Mouse (Mus musculus): Measurements from ENCODE around the gene Fbxo40. TPM values are rescaled to one million over a fixed set of nuclear protein-coding genes. Genes with fewer than 3 reads are reported as not detected.

Fbxo40 gene
- polyA plus RNA-seq, 1 experiment from 2014 or later, result not detected

DNA sequence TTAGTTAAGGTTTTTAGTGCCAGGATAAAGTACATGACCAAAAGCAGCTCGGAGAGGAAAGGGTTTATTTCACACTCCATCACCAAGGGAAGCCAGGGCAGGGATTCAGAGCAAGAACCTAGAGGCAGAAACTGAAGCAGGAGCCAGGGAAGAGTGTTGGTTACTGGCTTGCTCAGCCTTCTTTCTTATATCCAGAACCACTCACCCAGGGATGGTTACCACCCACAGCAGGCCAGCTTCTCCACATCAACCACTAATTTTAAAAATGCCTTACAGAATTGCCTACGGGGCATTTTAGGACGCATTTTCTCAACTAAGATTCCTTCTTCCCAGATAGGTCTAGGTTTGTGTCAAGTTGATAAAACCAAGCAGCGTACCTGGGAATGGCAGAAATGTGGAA is 26.9 kb downstream of the Fbxo40 start:
- H3K9me3 ChIP-seq (ENCODE audit: control insufficient read depth, low read length), result no peaks in the 10 kb centered on the region
- no peaks in the 10 kb centered on the region for H3K4me1 ChIP-seq (replicated peaks; ENCODE audit: control insufficient read depth, insufficient read depth, low read length)
- 80% methylated on average over 4 of the region's 4 CpGs for WGBS
- no peak for ATAC-seq (replicated peaks; ENCODE audit: low FRiP score, low TSS enrichment, low read depth)
- no peaks in the 10 kb centered on the region for H3K27me3 ChIP-seq (replicated peaks; ENCODE audit: control insufficient read depth, insufficient read depth, low read length)
- H3K4me2 ChIP-seq (ENCODE audit: low read length), result no peak overlapping the region
- no peak for DNase-seq (ENCODE audit: low spot score)
- no peaks in the 10 kb centered on the region for H3K36me3 ChIP-seq (ENCODE audit: control insufficient read depth, insufficient read depth, low read length)
- no peak overlapping the region for H3K27ac ChIP-seq (ENCODE audit: low read depth)
- no peak overlapping the region for H3K4me3 ChIP-seq (ENCODE audit: low read depth, low read length)
- H3K9ac ChIP-seq (ENCODE audit: low read length), result no peak overlapping the region

DNA sequence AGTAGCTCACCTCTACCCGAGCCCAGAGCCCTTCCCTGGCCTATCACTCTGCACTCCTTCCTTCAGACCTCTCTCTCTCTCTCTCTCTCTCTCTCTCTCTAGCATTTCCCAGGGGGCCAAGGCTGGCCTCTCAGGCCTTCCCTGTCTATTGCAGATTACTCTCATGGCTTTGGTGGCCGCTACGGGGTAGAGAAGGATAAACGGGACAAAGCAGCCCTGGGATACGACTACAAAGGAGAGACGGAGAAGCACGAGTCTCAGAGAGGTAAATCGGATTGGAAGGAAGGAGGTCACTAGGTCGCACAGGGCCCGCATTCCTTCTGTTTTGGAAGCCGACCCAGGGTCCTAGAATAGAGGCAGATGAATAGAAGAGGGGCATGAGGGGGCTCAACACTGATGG is 35.2 kb downstream of the Fbxo40 start:
- Histone ChIP-seq H3K9ac (ENCODE audit: low read length) (no peak overlapping the region), H3K27me3 (replicated peaks; ENCODE audit: control insufficient read depth, insufficient read depth, low read length) (no peaks in the 10 kb centered on the region), H3K4me1 (replicated peaks; ENCODE audit: control insufficient read depth, insufficient read depth, low read length) (no peaks in the 10 kb centered on the region), H3K36me3 (ENCODE audit: control insufficient read depth, insufficient read depth, low read length) (no peaks in the 10 kb centered on the region), H3K4me2 (ENCODE audit: low read length) (no peak overlapping the region), H3K9me3 (ENCODE audit: control insufficient read depth, low read length) (no peaks in the 10 kb centered on the region), H3K27ac (ENCODE audit: low read depth) (no peak overlapping the region), H3K4me3 (ENCODE audit: low read depth, low read length) (no peak overlapping the region)
- DNase-seq (ENCODE audit: low spot score) (no peak), ATAC-seq (replicated peaks; ENCODE audit: low FRiP score, low TSS enrichment, low read depth) (no peak)
- 75% methylated on average over 11 of the region's 11 CpGs for WGBS

DNA sequence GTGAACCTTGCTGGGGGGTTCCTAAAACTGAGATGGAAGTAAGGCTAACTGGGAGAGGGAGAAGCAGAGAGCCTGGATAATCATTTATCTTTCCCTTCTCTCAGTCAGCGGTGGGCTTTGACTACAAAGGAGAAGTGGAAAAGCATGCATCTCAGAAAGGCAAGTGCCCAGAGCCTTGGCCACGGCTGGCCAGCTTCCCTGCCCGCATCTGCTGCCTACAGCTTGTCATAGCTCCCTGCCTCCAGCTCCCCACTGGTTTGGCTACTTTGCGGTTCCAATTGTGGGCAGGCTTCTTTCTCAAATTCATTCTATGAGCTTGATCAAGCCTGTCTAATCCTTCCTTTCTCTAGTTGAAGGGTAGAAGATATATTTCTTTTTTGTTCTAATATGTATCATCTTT is 39.2 kb downstream of the Fbxo40 start:
- 63% methylated on average over 4 of the region's 4 CpGs for WGBS
- no peak overlapping the region for H3K27ac ChIP-seq (ENCODE audit: low read depth)

DNA sequence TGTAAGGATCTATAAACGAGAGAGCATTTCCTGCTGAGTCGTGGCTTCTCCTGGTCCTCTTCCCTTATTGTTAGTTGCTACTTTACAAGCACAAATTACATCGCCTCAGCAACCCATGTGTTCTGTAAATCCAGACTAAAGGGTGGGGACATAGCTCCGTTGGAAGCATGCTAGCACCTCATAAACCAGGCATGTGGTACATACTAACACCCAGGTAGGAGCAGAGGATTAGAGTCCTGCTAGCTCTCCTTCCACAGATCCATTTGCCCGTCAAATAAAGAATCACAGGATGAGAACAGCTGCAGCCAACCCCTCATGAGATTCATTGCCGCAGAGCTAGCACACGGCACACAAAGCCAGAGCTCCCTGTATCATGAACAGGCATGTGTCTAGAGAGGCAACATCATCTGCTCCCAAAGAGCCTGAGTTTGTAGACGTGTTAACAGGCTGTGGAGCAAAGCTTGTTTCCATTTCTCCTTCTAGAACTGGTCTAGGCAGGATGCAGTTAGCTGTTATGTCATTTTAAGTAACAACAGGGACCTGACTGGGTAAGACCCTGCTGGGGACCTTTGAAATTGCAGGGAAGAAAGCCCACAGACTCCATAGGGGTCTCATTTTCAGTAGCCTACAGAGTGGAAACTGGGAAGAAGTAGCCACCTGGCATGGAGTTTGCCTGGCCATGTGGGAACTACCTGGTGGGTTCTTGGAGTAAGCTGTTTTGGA is 40.5 kb downstream of the Fbxo40 start:
- H3K27ac ChIP-seq (ENCODE audit: low read depth), result no peak overlapping the region
- 50% methylated on average over 8 of the region's 8 CpGs for WGBS
- no peak overlapping the region for H3K4me3 ChIP-seq (ENCODE audit: low read depth, low read length)
- no peak for DNase-seq (ENCODE audit: low spot score)
- H3K36me3 ChIP-seq (ENCODE audit: control insufficient read depth, insufficient read depth, low read length), result no peaks in the 10 kb centered on the region
- ATAC-seq (replicated peaks; ENCODE audit: low FRiP score, low TSS enrichment, low read depth), result no peak
- no peaks in the 10 kb centered on the region for H3K27me3 ChIP-seq (replicated peaks; ENCODE audit: control insufficient read depth, insufficient read depth, low read length)
- no peaks in the 10 kb centered on the region for H3K4me1 ChIP-seq (replicated peaks; ENCODE audit: control insufficient read depth, insufficient read depth, low read length)
- no peak overlapping the region for H3K4me2 ChIP-seq (ENCODE audit: low read length)
- H3K9me3 ChIP-seq (ENCODE audit: control insufficient read depth, low read length), result no peaks in the 10 kb centered on the region
- H3K9ac ChIP-seq (ENCODE audit: low read length), result no peak overlapping the region

More for the DNA sequence above, 39.2 kb downstream of the Fbxo40 start:
- no peak for ATAC-seq (replicated peaks; ENCODE audit: low FRiP score, low TSS enrichment, low read depth)
- Histone ChIP-seq H3K4me2 (ENCODE audit: low read length) (no peak overlapping the region), H3K4me1 (replicated peaks; ENCODE audit: control insufficient read depth, insufficient read depth, low read length) (no peaks in the 10 kb centered on the region), H3K9ac (ENCODE audit: low read length) (no peak overlapping the region), H3K27me3 (replicated peaks; ENCODE audit: control insufficient read depth, insufficient read depth, low read length) (no peaks in the 10 kb centered on the region), H3K4me3 (ENCODE audit: low read depth, low read length) (no peak overlapping the region), H3K9me3 (ENCODE audit: control insufficient read depth, low read length) (no peaks in the 10 kb centered on the region), H3K36me3 (ENCODE audit: control insufficient read depth, insufficient read depth, low read length) (no peaks in the 10 kb centered on the region)
- no peak for DNase-seq (ENCODE audit: low spot score)

DNA sequence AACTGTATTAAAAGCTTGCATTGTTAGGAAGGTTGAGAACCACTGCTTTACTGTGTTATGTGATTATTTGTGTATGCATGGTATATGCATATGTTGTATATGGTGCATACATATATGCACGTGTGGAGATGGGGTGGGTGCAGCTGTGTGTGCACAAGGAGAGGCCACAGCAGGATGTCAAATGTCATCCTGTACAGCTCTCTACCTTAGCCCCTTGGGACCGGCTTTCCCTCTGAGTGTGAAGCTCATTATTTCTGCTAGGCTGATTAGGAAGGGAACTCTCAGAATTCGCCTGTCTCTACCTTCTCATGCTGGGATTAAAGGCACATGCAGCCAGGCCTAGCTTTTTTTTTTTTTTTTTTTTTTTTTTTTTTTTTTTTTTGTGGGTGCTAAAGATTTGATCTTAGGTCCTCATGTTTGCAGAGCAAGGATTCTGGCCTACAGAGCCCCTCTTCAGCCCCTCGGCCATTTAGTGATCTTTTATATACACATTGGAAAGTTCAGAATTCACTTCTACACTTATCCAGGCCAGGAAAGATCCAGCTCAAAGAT is 42.5 kb downstream of the Fbxo40 start:
- Histone ChIP-seq H3K36me3 (ENCODE audit: control insufficient read depth, insufficient read depth, low read length) (no peaks in the 10 kb centered on the region), H3K4me2 (ENCODE audit: low read length) (no peak overlapping the region), H3K4me3 (ENCODE audit: low read depth, low read length) (no peak overlapping the region), H3K9me3 (ENCODE audit: control insufficient read depth, low read length) (no peaks in the 10 kb centered on the region), H3K4me1 (replicated peaks; ENCODE audit: control insufficient read depth, insufficient read depth, low read length) (no peaks in the 10 kb centered on the region), H3K27me3 (replicated peaks; ENCODE audit: control insufficient read depth, insufficient read depth, low read length) (no peaks in the 10 kb centered on the region), H3K27ac (ENCODE audit: low read depth) (no peak overlapping the region), H3K9ac (ENCODE audit: low read length) (no peak overlapping the region)
- DNase-seq (ENCODE audit: low spot score) (no peak), ATAC-seq (replicated peaks; ENCODE audit: low FRiP score, low TSS enrichment, low read depth) (no peak)
- 72% methylated on average over 4 of the region's 4 CpGs for WGBS

DNA sequence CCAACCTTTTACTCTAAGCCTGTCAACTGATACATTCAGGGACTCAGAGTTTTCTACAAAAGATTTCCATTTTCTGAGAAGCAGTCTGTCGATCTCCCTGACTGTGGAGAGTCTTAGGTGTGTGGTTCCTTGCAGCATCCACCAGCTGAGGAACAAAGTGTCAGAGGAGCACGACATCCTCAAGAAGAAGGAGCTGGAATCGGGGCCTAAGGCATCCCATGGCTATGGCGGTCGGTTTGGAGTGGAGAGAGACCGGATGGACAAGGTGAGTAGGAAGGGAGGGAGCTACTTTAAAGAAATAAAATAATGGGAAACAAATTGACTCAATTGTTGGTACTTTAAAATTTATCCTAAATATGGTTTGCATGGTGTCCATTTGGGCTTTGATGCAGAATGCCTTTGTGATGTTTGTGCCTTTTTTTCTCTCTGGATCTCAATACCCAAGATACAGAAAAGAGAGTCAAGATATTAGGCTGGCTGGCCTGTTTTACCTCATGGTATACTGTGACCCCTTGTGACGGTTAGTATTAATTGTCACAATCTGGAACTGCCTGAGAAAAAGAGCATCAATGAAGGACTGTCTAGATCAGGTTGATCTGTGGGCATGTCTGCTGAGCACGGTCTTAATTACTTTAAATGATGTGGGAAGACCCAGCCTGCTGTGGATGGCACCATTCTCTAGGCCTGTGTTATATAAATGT is 43.7 kb downstream of the Fbxo40 start:
- 79% methylated on average over 8 of the region's 8 CpGs for WGBS
- no peak overlapping the region for H3K4me3 ChIP-seq (ENCODE audit: low read depth, low read length)
- no peaks in the 10 kb centered on the region for H3K9me3 ChIP-seq (ENCODE audit: control insufficient read depth, low read length)
- H3K36me3 ChIP-seq (ENCODE audit: control insufficient read depth, insufficient read depth, low read length), result no peaks in the 10 kb centered on the region
- no peak overlapping the region for H3K4me2 ChIP-seq (ENCODE audit: low read length)
- H3K27ac ChIP-seq (ENCODE audit: low read depth), result no peak overlapping the region
- no peaks in the 10 kb centered on the region for H3K27me3 ChIP-seq (replicated peaks; ENCODE audit: control insufficient read depth, insufficient read depth, low read length)
- H3K9ac ChIP-seq (ENCODE audit: low read length), result no peak overlapping the region
- H3K4me1 ChIP-seq (replicated peaks; ENCODE audit: control insufficient read depth, insufficient read depth, low read length), result no peaks in the 10 kb centered on the region
- ATAC-seq (replicated peaks; ENCODE audit: low FRiP score, low TSS enrichment, low read depth) (no peak), DNase-seq (ENCODE audit: low spot score) (no peak)

DNA sequence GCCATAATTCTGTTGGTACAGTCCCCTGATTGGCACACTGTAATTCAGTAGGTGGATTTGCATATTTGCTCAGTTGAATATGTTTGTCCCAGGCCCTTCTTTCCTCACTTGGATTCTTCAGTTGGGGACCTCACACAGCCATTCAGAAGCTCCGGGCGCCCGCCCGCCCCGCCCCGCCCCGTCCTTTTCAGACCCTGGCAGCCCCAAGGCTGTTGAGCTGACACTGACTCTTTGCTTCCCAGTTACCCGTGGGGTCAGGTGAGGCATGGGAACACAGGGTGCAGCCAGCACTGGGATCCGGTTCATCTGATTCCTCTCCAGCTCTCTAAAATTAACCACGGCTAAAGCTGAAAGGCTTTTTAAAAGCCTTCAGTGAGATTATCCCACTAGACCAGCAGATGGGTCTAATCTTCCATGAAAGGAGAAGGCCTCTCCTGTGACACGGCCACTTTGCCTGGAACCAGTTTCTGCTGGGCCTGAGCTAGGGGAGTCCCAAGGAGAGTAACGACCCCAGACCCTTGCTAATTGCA is 45.3 kb downstream of the Fbxo40 start:
- DNase-seq (ENCODE audit: low spot score), result no peak

DNA sequence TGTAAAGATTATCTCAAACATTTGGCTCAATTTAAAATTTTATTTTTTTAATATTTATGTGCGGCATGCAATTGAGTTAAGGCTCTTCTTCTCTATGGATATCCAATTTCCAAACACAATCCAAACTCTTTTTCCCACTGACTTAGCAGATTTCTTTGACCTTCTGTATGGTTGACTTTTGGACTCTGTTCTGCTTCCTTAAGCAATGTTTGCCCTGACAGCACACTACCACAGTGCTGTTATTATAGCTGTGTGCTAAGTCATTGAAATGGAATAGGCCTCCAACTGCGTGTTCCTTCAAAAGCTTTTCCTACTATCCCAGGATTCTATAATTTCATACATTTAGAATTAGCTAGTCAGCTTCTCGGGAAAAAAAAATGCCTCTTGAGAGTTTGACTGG is 46.7 kb downstream of the Fbxo40 start:
- ATAC-seq (replicated peaks; ENCODE audit: low FRiP score, low TSS enrichment, low read depth), result no peak
- WGBS, result 92% methylated on average over 3 of the region's 3 CpGs

More for the DNA sequence above, 45.3 kb downstream of the Fbxo40 start:
- Histone ChIP-seq H3K9me3 (ENCODE audit: control insufficient read depth, low read length) (no peaks in the 10 kb centered on the region), H3K27me3 (replicated peaks; ENCODE audit: control insufficient read depth, insufficient read depth, low read length) (no peaks in the 10 kb centered on the region), H3K4me1 (replicated peaks; ENCODE audit: control insufficient read depth, insufficient read depth, low read length) (no peaks in the 10 kb centered on the region), H3K4me2 (ENCODE audit: low read length) (no peak overlapping the region), H3K27ac (ENCODE audit: low read depth) (no peak overlapping the region), H3K36me3 (ENCODE audit: control insufficient read depth, insufficient read depth, low read length) (no peaks in the 10 kb centered on the region), H3K4me3 (ENCODE audit: low read depth, low read length) (no peak overlapping the region), H3K9ac (ENCODE audit: low read length) (no peak overlapping the region)
- ATAC-seq (replicated peaks; ENCODE audit: low FRiP score, low TSS enrichment, low read depth), result no peak
- 66% methylated on average over 12 of the region's 12 CpGs for WGBS

More for the DNA sequence above, 46.7 kb downstream of the Fbxo40 start:
- Histone ChIP-seq H3K27me3 (replicated peaks; ENCODE audit: control insufficient read depth, insufficient read depth, low read length) (no peaks in the 10 kb centered on the region), H3K9ac (ENCODE audit: low read length) (no peak overlapping the region), H3K27ac (ENCODE audit: low read depth) (no peak overlapping the region), H3K9me3 (ENCODE audit: control insufficient read depth, low read length) (no peaks in the 10 kb centered on the region), H3K4me1 (replicated peaks; ENCODE audit: control insufficient read depth, insufficient read depth, low read length) (no peaks in the 10 kb centered on the region), H3K4me2 (ENCODE audit: low read length) (no peak overlapping the region), H3K4me3 (ENCODE audit: low read depth, low read length) (no peak overlapping the region), H3K36me3 (ENCODE audit: control insufficient read depth, insufficient read depth, low read length) (no peaks in the 10 kb centered on the region)
- DNase-seq (ENCODE audit: low spot score), result no peak

Data from intestine, embryonic 14.5 days (tissue).